Mouse (Mus musculus): ENCODE data around the gene Ces1h.
A peak's percentile ranks its signal among the peaks of the same experiment; 100 is the strongest.
"Not testable (repeated sequence)": the region's sequence is repeated elsewhere in the genome, so short reads cannot be mapped to it uniquely, and the experiment has no call there.

Ces1h gene

DNA sequence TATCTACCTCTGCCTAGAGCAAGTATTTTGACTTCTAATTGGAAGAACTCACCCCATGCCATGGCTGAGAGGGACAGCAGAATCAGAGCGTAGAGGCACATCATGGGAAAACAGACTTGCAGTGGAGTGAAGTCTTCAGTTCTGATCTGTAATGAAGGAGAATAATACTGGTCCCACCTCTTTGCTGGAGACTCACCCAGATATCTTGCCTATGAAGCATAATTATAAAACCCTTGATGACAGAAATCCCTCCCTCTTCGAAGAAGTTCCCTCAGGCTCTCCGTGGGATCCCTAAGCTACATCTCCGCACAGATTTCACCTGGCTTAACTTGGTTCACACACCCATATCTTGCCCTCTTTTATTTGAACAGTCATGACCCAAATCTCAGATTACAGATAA lies at the start of gene Ces1h:
Gene Ces1h, minus strand, starts transcription at position 101 of the 400 bp plus-strand sequence.
- no peak for DNase-seq (ENCODE audit: low read depth)

DNA sequence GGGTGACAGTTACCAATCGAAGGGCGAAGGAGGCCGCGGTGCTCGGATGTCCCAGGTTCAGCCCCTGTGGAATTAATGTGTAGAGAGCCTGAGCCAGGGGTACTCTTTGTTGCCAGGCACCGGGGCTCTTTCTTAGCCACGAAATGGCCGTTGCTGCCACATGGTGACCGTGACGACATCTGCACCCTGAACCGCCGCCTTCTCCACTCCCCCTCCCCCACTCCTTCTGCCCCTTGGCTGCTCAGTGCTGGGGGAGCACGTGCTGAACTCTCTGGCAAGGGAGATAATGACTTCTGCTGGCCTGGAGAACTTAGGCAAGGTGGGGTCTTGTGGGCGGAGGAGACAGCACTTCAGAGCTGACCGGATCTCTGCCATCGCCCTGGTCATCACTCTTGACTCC lies 47.7 kb upstream of the Ces1h start:
- DNase-seq (ENCODE audit: low read depth) = no peak

DNA sequence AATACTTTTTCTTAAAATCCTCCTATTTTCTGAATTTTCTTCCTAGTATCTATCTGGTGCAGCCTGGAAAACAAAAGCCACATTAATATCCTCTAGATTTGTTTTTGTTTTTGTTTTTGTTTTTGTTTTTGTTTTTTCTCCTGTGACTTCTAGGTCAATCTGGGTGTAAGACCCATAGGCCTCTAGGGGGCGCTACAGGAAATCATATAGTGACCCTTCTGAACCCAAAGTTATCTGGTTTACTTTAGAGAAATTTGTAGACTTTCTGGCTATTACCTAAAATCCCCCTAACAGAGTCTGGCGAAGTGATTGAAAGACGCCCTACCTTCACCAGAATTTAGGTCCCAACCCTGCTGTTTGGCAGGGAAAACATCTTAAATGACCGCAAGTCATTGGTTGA lies 35.9 kb upstream of the Ces1h start:
- no peak for DNase-seq (ENCODE audit: low read depth)

GRCm38 (mm10) chr8:93408830-93409229 lies 29.3 kb upstream of the Ces1h start:
- DNase-seq (ENCODE audit: low read depth) = no peak

DNA sequence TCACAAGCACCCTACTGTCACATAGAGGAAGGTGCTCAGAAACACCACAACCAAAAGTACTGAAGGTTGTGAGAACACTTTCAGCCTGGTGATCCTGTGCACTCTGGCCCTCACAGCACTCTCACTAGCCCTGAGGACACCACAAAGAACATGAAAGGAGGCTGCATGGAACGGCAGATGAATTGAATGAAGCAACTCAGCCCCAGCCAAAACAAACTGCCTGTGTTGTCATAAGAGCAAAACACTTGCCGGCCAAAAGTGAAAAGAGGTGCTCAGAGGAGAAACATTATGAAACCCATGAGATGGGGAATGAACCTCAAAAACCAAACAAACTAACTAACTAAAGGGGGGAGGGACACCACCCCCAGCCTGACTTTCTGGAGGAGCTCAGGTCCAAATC lies 20.2 kb upstream of the Ces1h start:
- no peak for DNase-seq (ENCODE audit: low read depth)

DNA sequence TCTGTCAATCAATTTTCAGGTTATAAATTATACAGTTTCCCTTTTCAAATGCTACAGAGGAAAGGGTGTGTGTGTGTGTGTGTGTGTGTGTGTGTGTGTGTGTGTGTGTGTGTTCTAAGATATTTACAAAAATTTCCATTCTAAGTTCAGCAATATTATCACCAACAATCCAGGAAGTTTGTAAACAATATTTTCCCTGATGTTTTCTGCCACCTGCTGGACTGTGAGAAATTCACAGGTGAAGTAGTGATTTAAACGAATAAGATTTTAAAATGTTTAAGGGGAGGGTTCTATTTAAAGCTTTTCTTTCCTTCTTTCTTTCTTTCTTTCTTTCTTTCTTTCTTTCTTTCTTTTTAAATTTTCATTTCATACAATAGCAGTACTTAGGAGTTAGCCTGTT lies 18.5 kb upstream of the Ces1h start:
- DNase-seq (ENCODE audit: low read depth) = peak; percentile 8

DNA sequence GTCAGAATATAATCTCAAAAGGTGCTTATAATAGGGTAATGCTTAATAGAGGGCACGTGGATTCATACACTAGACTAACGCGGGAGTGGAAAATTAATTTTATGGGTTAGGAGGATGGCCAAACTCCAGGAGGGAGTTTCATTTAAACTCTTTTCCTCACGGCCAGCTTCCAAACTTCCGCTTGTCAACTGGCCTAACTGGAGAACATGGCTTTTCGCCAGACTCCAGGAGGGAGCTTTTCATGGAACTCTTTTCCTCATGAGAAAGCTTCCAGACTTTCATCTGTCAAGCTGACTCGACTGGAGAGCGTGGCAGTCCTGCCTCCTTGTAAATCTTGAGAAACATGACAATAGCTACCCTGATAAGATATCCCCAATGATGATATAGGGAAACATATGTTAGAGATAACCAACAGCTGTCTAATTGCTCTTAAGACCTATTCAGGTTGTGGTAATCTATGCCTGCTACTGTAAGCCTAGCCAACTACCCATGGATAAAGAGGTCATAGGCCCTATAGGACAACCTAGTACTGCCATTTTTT lies 14.6 kb upstream of the Ces1h start:
- DNase-seq (ENCODE audit: low read depth) = not testable (repeated sequence)

- DNase-seq (ENCODE audit: low read depth) = no peak
Measured at GRCm38 (mm10) chr8:93369481-93369880, 10.0 kb downstream of the Ces1h start.

DNA sequence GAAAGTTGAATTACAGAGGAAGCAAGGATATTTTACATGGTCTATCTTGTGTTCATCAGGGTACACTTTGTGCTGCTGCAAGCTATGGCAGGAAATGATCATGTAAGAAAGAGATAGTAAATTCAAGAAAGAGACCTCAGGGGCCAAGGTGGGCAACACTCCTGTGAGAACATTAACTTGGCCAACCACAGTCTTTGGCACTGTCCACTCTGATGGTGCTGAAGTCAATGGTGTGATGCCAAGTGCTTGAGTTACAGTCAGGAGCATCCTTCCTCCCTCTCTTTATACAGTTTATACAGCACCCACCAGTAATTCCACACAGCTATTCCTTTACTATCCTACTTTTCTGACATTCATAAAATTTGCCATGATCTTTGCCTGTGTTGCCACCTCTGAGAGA lies 19.4 kb downstream of the Ces1h start:
- DNase-seq (ENCODE audit: low read depth) = no peak

GRCm38 (mm10) chr8:93339531-93339930 lies 40.0 kb downstream of the Ces1h start:
- DNase-seq (ENCODE audit: low read depth) = no peak

DNA sequence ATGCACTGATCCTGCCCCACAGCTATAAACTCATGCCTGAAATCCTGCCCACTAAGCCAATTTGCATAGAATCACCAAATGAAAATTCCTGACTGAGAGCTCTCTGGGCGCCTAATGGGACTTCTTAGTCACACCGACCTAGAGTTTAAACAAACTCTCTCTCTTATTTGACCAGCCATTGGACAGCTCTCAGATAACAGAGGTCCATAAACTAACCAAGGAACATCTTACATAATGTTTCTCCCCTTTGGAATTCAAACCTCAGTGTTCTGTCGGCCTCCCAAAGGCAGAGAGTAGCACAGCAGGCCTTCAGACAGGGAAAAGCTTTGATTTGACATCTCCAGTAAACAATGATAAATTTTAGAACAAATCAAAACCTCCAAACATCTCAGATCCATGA lies 42.3 kb downstream of the Ces1h start, which contains the start of gene Ces1g:
Gene Ces1g, minus strand, starts transcription at position 102 of the 400 bp plus-strand sequence.
- DNase-seq (ENCODE audit: low read depth) = no peak

DNA sequence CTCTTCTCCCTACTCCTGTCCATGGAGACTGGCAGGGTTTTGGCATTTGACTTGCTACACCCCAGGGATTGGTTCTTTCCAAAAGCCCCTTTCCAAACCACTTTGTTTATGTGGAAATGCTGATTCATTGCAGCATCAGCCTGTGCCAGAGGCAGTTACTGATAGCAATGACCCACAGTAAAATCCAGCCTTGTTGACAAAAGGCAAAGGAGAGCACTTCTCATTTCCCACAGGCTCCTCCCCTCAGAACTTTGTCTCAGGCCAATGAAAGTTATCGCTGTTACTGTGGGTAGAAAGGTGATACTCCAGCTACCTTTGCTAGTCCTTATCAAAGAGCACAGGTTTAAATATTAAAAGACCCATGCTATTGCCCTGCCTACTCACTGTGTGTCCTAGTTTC lies 46.8 kb downstream of the Ces1h start:
- DNase-seq (ENCODE audit: low read depth) = no peak

- no peak for DNase-seq (ENCODE audit: low read depth)
Measured at GRCm38 (mm10) chr8:93331151-93331550, 48.4 kb downstream of the Ces1h start.

GRCm38 (mm10) chr8:93325123-93325522 lies 54.4 kb downstream of the Ces1h start:
- no peak for DNase-seq (ENCODE audit: low read depth)

- DNase-seq (ENCODE audit: low read depth) = no peak
Measured at GRCm38 (mm10) chr8:93317031-93317430, 62.5 kb downstream of the Ces1h start.

DNA sequence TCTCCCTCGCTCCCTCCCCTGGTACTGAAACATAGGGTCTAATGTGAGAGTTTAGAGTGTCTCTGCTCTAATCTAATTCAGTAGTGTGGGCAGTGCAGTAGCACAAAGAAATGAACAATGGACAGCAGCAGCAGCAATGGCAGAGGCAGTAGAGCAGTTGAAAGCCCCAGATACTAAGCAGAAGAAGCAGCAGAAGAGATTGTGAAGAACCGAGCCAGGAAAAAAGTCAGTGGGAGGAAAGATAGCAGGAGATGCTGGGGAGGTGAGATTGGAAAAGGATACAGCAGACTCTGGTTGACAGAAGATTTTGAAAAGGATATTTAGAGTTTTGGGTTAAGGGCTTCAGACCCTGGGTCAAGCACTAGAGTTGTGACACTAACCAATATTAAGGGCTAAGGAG lies 64.0 kb downstream of the Ces1h start:
- no peak for DNase-seq (ENCODE audit: low read depth)
